In genomic region chr1:75667736-75668269, GRCm38 (mm10) we compare ENCODE assay signal across 13 mouse cellular contexts.
A peak's percentile ranks its signal among the peaks of the same experiment; 100 is the strongest.
DNase-seq lines count a peak whose midpoint lies in the region; ATAC-seq lines count a peak whose summit lies in the region.
"Had no signal": no experiment of that assay in that cellular context is flagged by ENCODE, and none has a peak within 500 bp of the region (broad histone marks: within the 10 kb centered on the region; RNA-seq: fewer than 3 reads in every experiment).

No protein-coding gene starts in this region.

- DNase-seq in kidney, postnatal 4 days = no peak
- DNase-seq in ZHBTc4 (ENCODE audit: low read depth, low spot score) = peak; percentile 48
- no peak for DNase-seq in c-Kit-positive CD71-positive TER-119-positive erythroid progenitor cells, embryonic 14.5 days (ENCODE audit: low spot score)
- DNase-seq in spleen, postnatal 36 days (ENCODE audit: low spot score in 2 of 2) = no peak
- no peak for DNase-seq in right cerebral cortex, postnatal 4 days
- DNase-seq: cerebellum, adult 8-10 months; heart, adult 18-20 months; heart, postnatal 14 days; kidney, adult 8-10 months; lung, embryonic 14.5 days had no signal

- no peak overlapping the region for H3K4me3 ChIP-seq in kidney, embryonic 15.5 days (replicated peaks)
- H3K4me3 ChIP-seq in forebrain, embryonic 13.5 days = no peak overlapping the region
- no peak overlapping the region for H3K4me3 ChIP-seq in midbrain, embryonic 13.5 days (replicated peaks)

- no peak overlapping the region for H3K27ac ChIP-seq in kidney, embryonic 15.5 days
- 0 out of 2 replicates have a peak overlapping the region, but pooled peaks have one; percentile 2 for H3K27ac ChIP-seq in forebrain, embryonic 13.5 days
- H3K27ac ChIP-seq in midbrain, embryonic 13.5 days = no peak overlapping the region

- no peaks in the 10 kb centered on the region; the same call in 1 of the 2 replicates for H3K27me3 ChIP-seq in kidney, embryonic 15.5 days
- peaks cover 58% of the 10 kb centered on the region for H3K27me3 ChIP-seq in forebrain, embryonic 13.5 days
- peaks cover 51% of the 10 kb centered on the region for H3K27me3 ChIP-seq in midbrain, embryonic 13.5 days

- H3K9ac ChIP-seq in kidney, embryonic 15.5 days = no peak overlapping the region
- H3K9ac ChIP-seq in forebrain, embryonic 13.5 days = no peak overlapping the region
- H3K9ac ChIP-seq in midbrain, embryonic 13.5 days (replicated peaks) = no peak overlapping the region
- H3K9ac ChIP-seq: lung, embryonic 14.5 days had no signal

- H3K36me3 ChIP-seq in kidney, embryonic 15.5 days = no peaks in the 10 kb centered on the region
- H3K36me3 ChIP-seq in forebrain, embryonic 13.5 days (ENCODE audit: poor library complexity, severe bottlenecking) = no peaks in the 10 kb centered on the region
- no peaks in the 10 kb centered on the region for H3K36me3 ChIP-seq in midbrain, embryonic 13.5 days

- no peak overlapping the region for H3K4me2 ChIP-seq in kidney, embryonic 15.5 days
- no peak overlapping the region for H3K4me2 ChIP-seq in forebrain, embryonic 13.5 days
- H3K4me2 ChIP-seq in midbrain, embryonic 13.5 days (replicated peaks) = no peak overlapping the region
- H3K4me2 ChIP-seq: lung, embryonic 14.5 days had no signal

- 0 out of 2 replicates have a peak, but pooled peaks have one; percentile 53 for ATAC-seq in kidney, embryonic 15.5 days (replicated peaks; ENCODE audit: low FRiP score)
- peak; percentile 73; the same call in 1 of the 2 replicates for ATAC-seq in forebrain, embryonic 13.5 days
- peak; percentile 85 for ATAC-seq in midbrain, embryonic 13.5 days

- WGBS in kidney, embryonic 15.5 days = 38% methylated on average over 6 of the region's 6 CpGs
- WGBS in forebrain, embryonic 13.5 days = 4% methylated on average over 6 of the region's 6 CpGs
- 6% methylated on average over 6 of the region's 6 CpGs for WGBS in midbrain, embryonic 13.5 days

- peaks cover 6% of the 10 kb centered on the region for H3K4me1 ChIP-seq in kidney, embryonic 15.5 days
- peaks cover 16% of the 10 kb centered on the region for H3K4me1 ChIP-seq in forebrain, embryonic 13.5 days
- peaks cover 16% of the 10 kb centered on the region for H3K4me1 ChIP-seq in midbrain, embryonic 13.5 days (replicated peaks)

- H3K9me3 ChIP-seq in kidney, embryonic 15.5 days (replicated peaks) = no peaks in the 10 kb centered on the region
- H3K9me3 ChIP-seq in forebrain, embryonic 13.5 days (replicated peaks) = no peaks in the 10 kb centered on the region; the same call in 1 of the 2 replicates
- H3K9me3 ChIP-seq in midbrain, embryonic 13.5 days = peaks cover 6% of the 10 kb centered on the region; the same call in 1 of the 2 replicates
